Mouse (Mus musculus) lung, postnatal 0 days (tissue): ENCODE measurements around the gene Ppp1r10. TPM values are rescaled to one million over a fixed set of nuclear protein-coding genes. Genes with fewer than 3 reads are reported as not detected.

Experiments used
- ATAC-seq: fragments of 200-750 bp; cut with Nextera tagmentation; 2 replicates; pipeline ENCODE4 v1.8.0; 2017; ENCODE audit warnings: moderate library complexity
- DNase-seq: peaks from one replicate; pipeline ENCODE4 v3.0.0-alpha.2; 2016; ENCODE audit warnings: low spot score
- H3K27ac ChIP-seq: fragments of 300-500 bp; sonication (generic); 2 replicates; pipeline ENCODE4 v1.5.1; 2014; ENCODE audit warnings: antibody characterized with exemption, mild to moderate bottlenecking, low read length, mixed read lengths
- H3K27me3 ChIP-seq: fragments of 300-500 bp; sonication (generic); replicated peaks from 2 replicates; pipeline ENCODE4 v1.6.1; 2014; ENCODE audit warnings: low read length, mixed read lengths; ENCODE audit not compliant: insufficient read depth
- H3K36me3 ChIP-seq: fragments of 300-500 bp; sonication (generic); 2 replicates; pipeline ENCODE4 v1.6.1; 2014; ENCODE audit warnings: low read length, mixed read lengths; ENCODE audit not compliant: insufficient read depth
- H3K4me1 ChIP-seq: fragments of 300-500 bp; sonication (generic); 2 replicates; pipeline ENCODE4 v1.6.1; 2014; ENCODE audit warnings: antibody characterized with exemption, low read depth, low read length, mixed read lengths; ENCODE audit not compliant: insufficient read depth
- H3K4me2 ChIP-seq: fragments of 300-500 bp; sonication (generic); replicated peaks from 2 replicates; pipeline ENCODE4 v1.6.1; 2014; ENCODE audit warnings: low read depth, mild to moderate bottlenecking, low read length, moderate library complexity, mixed read lengths
- H3K4me3 ChIP-seq: fragments of 300-500 bp; sonication (generic); 2 replicates; pipeline ENCODE4 v1.5.1; 2014; ENCODE audit warnings: low read depth, low read length
- H3K9ac ChIP-seq: fragments of 300-500 bp; sonication (generic); replicated peaks from 2 replicates; pipeline ENCODE4 v1.6.1; 2014; ENCODE audit warnings: low read depth, mild to moderate bottlenecking
- H3K9me3 ChIP-seq: fragments of 300-500 bp; sonication (generic); 2 replicates; pipeline ENCODE4 v1.6.1; 2016; ENCODE audit warnings: low read length, mixed read lengths
- CTCF ChIP-seq: IDR thresholded peaks from 2 replicates; pipeline ENCODE4 v1.5.1; 2016; ENCODE audit warnings: antibody characterized with exemption, mild to moderate bottlenecking
- EP300 ChIP-seq: IDR thresholded peaks from 2 replicates; pipeline ENCODE4 v1.6.1; 2016; ENCODE audit warnings: antibody characterized with exemption, mild to moderate bottlenecking, control low read depth
- WGBS: fragments of 180-500 bp; shearing (Covaris S2); extraction: QIAGEN DNeasy Blood & Tissue Kit; methylation state at CpG from one replicate; pipeline ENCODE4 v1.1.7; 2014; 5-methylcytosine and 5-hydroxymethylcytosine counted together
- polyA plus RNA-seq: library from polyadenylated mRNA; unstranded; fragments of >200 nt; fragmentation: Nextera tagmentation; extraction: Ambion mirVana; gene quantifications from 2 replicates; pipeline ENCODE4 v1.2.1, GENCODE M21; 2015

Gene Ppp1r10
- polyA plus RNA-seq, 1 experiment from 2014 or later: 23.5 TPM

DNA sequence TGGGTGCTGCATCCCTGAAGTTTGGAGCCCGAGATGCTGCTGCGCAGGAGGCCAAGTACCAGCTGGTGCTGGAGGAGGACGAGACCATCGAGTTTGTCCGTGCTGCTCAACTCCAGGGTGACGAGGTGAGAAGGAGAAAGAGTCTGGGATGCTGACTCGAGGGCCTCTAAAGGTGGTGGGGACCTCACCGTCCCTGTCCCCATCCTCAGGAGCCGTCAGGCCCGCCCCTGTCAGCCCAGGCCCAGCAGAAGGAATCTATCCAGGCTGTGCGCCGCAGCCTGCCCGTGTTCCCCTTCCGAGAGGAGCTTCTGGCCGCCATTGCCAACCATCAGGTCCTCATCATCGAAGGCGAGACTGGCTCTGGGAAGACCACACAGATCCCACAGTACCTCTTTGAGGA is 33.3 kb upstream of the Ppp1r10 start:
- ATAC-seq: no peak
- H3K4me1 ChIP-seq: peaks cover 4% of the 10 kb centered on the region
- no peak overlapping the region for H3K4me2 ChIP-seq
- no peak overlapping the region for H3K27ac ChIP-seq
- no peak overlapping the region for H3K4me3 ChIP-seq
- peaks cover 35% of the 10 kb centered on the region for H3K36me3 ChIP-seq
- no peaks in the 10 kb centered on the region for H3K27me3 ChIP-seq
- H3K9ac ChIP-seq: no peak overlapping the region
- TF ChIP-seq CTCF: no peak
- TF ChIP-seq EP300: no peak
- no peak for DNase-seq
- 93% methylated on average over 17 of the region's 17 CpGs for WGBS
- no peaks in the 10 kb centered on the region for H3K9me3 ChIP-seq

DNA sequence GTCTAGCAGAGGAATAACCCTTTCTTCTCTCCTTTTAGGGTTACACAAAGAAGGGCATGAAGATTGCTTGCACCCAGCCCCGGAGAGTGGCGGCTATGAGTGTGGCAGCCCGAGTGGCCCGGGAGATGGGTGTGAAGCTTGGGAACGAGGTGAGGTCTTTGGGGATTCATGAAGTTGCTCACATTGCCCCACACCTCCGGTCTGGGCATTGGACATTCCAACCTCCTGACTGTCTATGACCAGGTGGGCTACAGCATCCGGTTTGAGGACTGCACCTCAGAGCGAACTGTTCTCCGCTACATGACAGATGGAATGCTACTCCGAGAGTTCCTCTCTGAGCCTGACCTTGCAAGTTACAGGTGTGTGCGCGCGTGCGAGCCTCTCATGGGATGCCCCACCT is 32.5 kb upstream of the Ppp1r10 start:
- WGBS: 95% methylated on average over 14 of the region's 14 CpGs
- TF ChIP-seq EP300 (no peak), CTCF (no peak)
- H3K36me3 ChIP-seq: peaks cover 41% of the 10 kb centered on the region

DNA sequence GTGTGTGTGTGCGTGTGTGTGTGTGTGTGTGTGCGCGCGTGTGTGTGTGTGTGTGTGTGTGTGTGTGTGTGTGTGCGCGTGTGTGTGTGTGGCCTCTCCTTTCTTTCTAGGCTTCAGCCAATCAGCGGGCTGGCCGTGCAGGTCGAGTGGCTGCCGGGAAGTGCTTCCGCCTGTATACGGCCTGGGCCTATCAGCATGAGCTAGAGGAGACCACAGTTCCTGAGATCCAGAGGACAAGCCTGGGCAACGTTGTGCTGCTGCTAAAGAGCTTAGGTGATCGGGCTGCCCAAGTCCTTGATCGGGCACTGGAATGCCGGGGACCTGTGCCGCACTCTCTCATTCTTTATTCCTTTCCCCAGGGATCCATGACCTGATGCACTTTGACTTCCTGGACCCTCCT is 28.5 kb upstream of the Ppp1r10 start:
- WGBS: 75% methylated on average over 12 of the region's 17 CpGs
- Histone ChIP-seq H3K27me3 (no peaks in the 10 kb centered on the region), H3K4me2 (no peak overlapping the region), H3K9me3 (no peaks in the 10 kb centered on the region), H3K4me1 (no peaks in the 10 kb centered on the region), H3K9ac (no peak overlapping the region), H3K36me3 (peaks cover 58% of the 10 kb centered on the region), H3K4me3 (no peak overlapping the region), H3K27ac (no peak overlapping the region)
- TF ChIP-seq EP300 (no peak), CTCF (no peak)
- DNase-seq (no peak), ATAC-seq (no peak)

More for the DNA sequence above, 32.5 kb upstream of the Ppp1r10 start:
- ATAC-seq (no peak), DNase-seq (no peak)
- no peak overlapping the region for H3K27ac ChIP-seq
- no peaks in the 10 kb centered on the region for H3K9me3 ChIP-seq
- no peak overlapping the region for H3K9ac ChIP-seq
- H3K4me3 ChIP-seq: no peak overlapping the region
- H3K4me1 ChIP-seq: peaks cover 4% of the 10 kb centered on the region
- no peak overlapping the region for H3K4me2 ChIP-seq
- H3K27me3 ChIP-seq: no peaks in the 10 kb centered on the region

- TF ChIP-seq CTCF (no peak), EP300 (no peak)
- H3K27ac ChIP-seq: peak within 1 kb of the TSS; percentile 74
- DNase-seq: peak; percentile 97
These were observed 19.2 kb upstream of the Ppp1r10 start, which contains the start of gene 2310061I04Rik for GRCm38 (mm10) chr17:35896781-35897643. Gene 2310061I04Rik (minus strand): TSS chr17:35897431.

DNA sequence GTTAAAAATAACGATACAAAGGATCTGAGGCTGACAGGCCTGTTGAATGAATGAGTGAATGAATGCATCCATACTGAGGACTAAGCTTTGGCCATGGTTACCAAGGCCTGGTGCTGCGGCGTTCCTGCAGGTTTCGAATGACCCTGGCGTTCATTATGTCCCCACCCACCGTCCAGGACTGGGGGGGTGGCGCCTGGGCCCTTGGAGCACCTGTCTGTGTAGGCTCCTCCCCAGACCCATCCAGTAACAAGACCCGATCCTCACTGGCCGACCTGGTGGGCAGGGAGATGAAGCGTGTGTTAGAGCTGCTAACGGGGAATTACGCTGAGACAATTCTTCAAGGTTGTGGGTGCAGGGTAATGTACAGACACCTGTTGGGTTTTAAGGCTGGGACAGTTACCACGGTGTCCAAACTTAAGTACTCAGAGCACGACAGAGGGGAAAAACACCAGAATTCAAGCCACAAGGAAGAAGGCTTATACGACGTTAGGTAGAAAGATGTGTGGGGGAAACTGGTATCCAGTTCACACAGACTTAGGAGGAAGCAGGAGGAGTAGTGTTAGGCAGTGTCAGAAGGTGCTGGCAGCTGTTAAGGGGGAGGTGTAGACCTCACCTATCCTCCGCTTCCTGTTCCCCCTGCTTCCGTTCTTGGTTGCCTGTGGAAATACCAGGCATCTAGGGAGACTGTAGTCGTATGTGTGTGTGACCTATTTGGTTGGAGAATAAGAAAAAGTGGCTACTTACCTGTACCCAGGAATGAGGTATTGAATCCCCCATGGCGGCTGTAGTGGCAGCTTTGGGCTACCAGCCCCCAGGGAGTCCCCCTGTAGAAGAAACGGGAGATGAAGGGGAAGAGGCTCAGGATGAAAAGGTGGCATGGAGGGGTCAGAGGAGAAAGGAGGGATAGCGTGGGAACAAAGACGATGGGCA is 18.3 kb upstream of the Ppp1r10 start:
- 38% methylated on average over 23 of the region's 23 CpGs for WGBS
- Histone ChIP-seq H3K27ac (no peak overlapping the region), H3K36me3 (peaks cover 6% of the 10 kb centered on the region), H3K9me3 (no peaks in the 10 kb centered on the region), H3K9ac (no peak overlapping the region), H3K4me1 (peaks cover 4% of the 10 kb centered on the region; the same call in 1 of the 2 replicates), H3K4me3 (no peak overlapping the region), H3K4me2 (peak overlapping the region; percentile 97; the same call in 1 of the 2 replicates), H3K27me3 (no peaks in the 10 kb centered on the region)
- ATAC-seq (peak; percentile 26; the same call in 1 of the 2 replicates), DNase-seq (no peak)
- no peak for TF ChIP-seq CTCF
- no peak for TF ChIP-seq EP300

More at GRCm38 (mm10) chr17:35896781-35897643, 19.2 kb upstream of the Ppp1r10 start, which contains the start of gene 2310061I04Rik:
- Histone ChIP-seq H3K4me2 (peak within 1 kb of the TSS; percentile 97), H3K4me1 (peaks cover 4% of the 10 kb centered on the region; the same call in 1 of the 2 replicates), H3K9me3 (no peaks in the 10 kb centered on the region), H3K4me3 (peak within 1 kb of the TSS; percentile 97), H3K27me3 (no peaks in the 10 kb centered on the region), H3K36me3 (peaks cover 13% of the 10 kb centered on the region), H3K9ac (peak within 1 kb of the TSS; percentile 73)
- peak; percentile 96 for ATAC-seq
- WGBS: under 1% methylated on average over 76 of the region's 86 CpGs

- ATAC-seq (no peak), DNase-seq (no peak)
- no peak for TF ChIP-seq CTCF
- TF ChIP-seq EP300: no peak
- H3K4me2 ChIP-seq: no peak overlapping the region
- no peaks in the 10 kb centered on the region for H3K36me3 ChIP-seq
- H3K9me3 ChIP-seq: no peaks in the 10 kb centered on the region
- no peaks in the 10 kb centered on the region for H3K27me3 ChIP-seq
- no peak overlapping the region for H3K4me3 ChIP-seq
- H3K4me1 ChIP-seq: peaks cover 4% of the 10 kb centered on the region; the same call in 1 of the 2 replicates
- no peak overlapping the region for H3K9ac ChIP-seq
- H3K27ac ChIP-seq: no peak overlapping the region
- WGBS: 74% methylated on average over 3 of the region's 3 CpGs
These were observed 15.6 kb upstream of the Ppp1r10 start for GRCm38 (mm10) chr17:35900636-35901035.
